ENCODE assay signal across 30 mouse cellular contexts in genomic region chr13:90310482-90310881, GRCm38 (mm10).
DNase-seq lines count a peak whose midpoint lies in the region; ATAC-seq and TF ChIP-seq lines count a peak whose summit lies in the region.
"Had no signal": no experiment of that assay in that cellular context is flagged by ENCODE, and none has a peak within 500 bp of the region (broad histone marks: within the 10 kb centered on the region; RNA-seq: fewer than 3 reads in every experiment).

No protein-coding gene starts in this region.

- no peak for DNase-seq in forebrain, embryonic 10.5 days (ENCODE audit: extremely low spot score, low spot score)
- DNase-seq in intestine, embryonic 14.5 days (ENCODE audit: low spot score) = no peak
- DNase-seq in stomach, postnatal 0 days (ENCODE audit: low spot score) = no peak
- DNase-seq in gastrocnemius, postnatal 14 days = no peak
- DNase-seq in adrenal gland, postnatal 4 days (ENCODE audit: low spot score in 2 of 2) = no peak
- DNase-seq: adrenal gland, adult 8-10 months; cerebellum, adult 2 months; cerebellum, postnatal 25 days; embryo, embryonic 11 days; gastrocnemius, postnatal 10 days; heart, adult 11 months; heart, postnatal 10 days; kidney, postnatal 36 days; lung, postnatal 14 days; right cerebral cortex, postnatal 14 days; spleen, adult 18-20 months; thymus, postnatal 25 days had no signal

- H3K9me3 ChIP-seq in forebrain, embryonic 13.5 days (replicated peaks) = peaks cover 6% of the 10 kb centered on the region; the same call in 1 of the 2 replicates
- H3K9me3 ChIP-seq in forebrain, embryonic 10.5 days = no peaks in the 10 kb centered on the region
- H3K9me3 ChIP-seq in intestine, embryonic 14.5 days (ENCODE audit: control insufficient read depth, low read length) = no peaks in the 10 kb centered on the region
- no peaks in the 10 kb centered on the region for H3K9me3 ChIP-seq in intestine, postnatal 0 days (ENCODE audit: control insufficient read depth)
- no peaks in the 10 kb centered on the region for H3K9me3 ChIP-seq in stomach, embryonic 14.5 days (ENCODE audit: control insufficient read depth, low read depth, low read length)
- H3K9me3 ChIP-seq in stomach, postnatal 0 days (ENCODE audit: control insufficient read depth, low read length) = no peaks in the 10 kb centered on the region
- H3K9me3 ChIP-seq: embryonic facial prominence, embryonic 15.5 days; kidney, embryonic 15.5 days; liver, embryonic 12.5 days; midbrain, embryonic 12.5 days; neural tube, embryonic 12.5 days had no signal

- H3K9ac ChIP-seq in forebrain, embryonic 13.5 days = no peak overlapping the region
- no peak overlapping the region for H3K9ac ChIP-seq in intestine, embryonic 14.5 days (ENCODE audit: low read length)
- H3K9ac ChIP-seq in intestine, postnatal 0 days (ENCODE audit: low read depth, low read length) = no peak overlapping the region
- no peak overlapping the region for H3K9ac ChIP-seq in stomach, embryonic 14.5 days (replicated peaks; ENCODE audit: low read depth, low read length)
- H3K9ac ChIP-seq in stomach, postnatal 0 days (ENCODE audit: low read length) = no peak overlapping the region
- H3K9ac ChIP-seq: embryonic facial prominence, embryonic 15.5 days; heart, embryonic 12.5 days; kidney, embryonic 15.5 days; limb, embryonic 13.5 days; liver, embryonic 12.5 days; midbrain, embryonic 12.5 days; neural tube, embryonic 12.5 days had no signal

- no peak overlapping the region for H3K4me3 ChIP-seq in forebrain, embryonic 13.5 days
- no peak overlapping the region for H3K4me3 ChIP-seq in forebrain, embryonic 10.5 days
- H3K4me3 ChIP-seq in intestine, embryonic 14.5 days (ENCODE audit: low read depth, low read length) = no peak overlapping the region
- H3K4me3 ChIP-seq in intestine, postnatal 0 days (ENCODE audit: low read depth, low read length) = no peak overlapping the region
- H3K4me3 ChIP-seq in stomach, embryonic 14.5 days (ENCODE audit: low read depth, low read length) = no peak overlapping the region
- H3K4me3 ChIP-seq in stomach, postnatal 0 days (ENCODE audit: low read depth, low read length) = no peak overlapping the region
- H3K4me3 ChIP-seq: embryonic facial prominence, embryonic 15.5 days; heart, embryonic 12.5 days; kidney, embryonic 15.5 days; limb, embryonic 13.5 days; liver, embryonic 12.5 days; midbrain, embryonic 12.5 days; neural tube, embryonic 12.5 days had no signal

- H3K4me2 ChIP-seq in forebrain, embryonic 13.5 days = no peak overlapping the region
- no peak overlapping the region for H3K4me2 ChIP-seq in intestine, embryonic 14.5 days (ENCODE audit: low read length)
- no peak overlapping the region for H3K4me2 ChIP-seq in intestine, postnatal 0 days (replicated peaks; ENCODE audit: low read depth)
- H3K4me2 ChIP-seq in stomach, embryonic 14.5 days (replicated peaks; ENCODE audit: low read depth, low read length) = no peak overlapping the region
- H3K4me2 ChIP-seq in stomach, postnatal 0 days (replicated peaks; ENCODE audit: low read depth) = no peak overlapping the region
- H3K4me2 ChIP-seq: embryonic facial prominence, embryonic 15.5 days; heart, embryonic 12.5 days; kidney, embryonic 15.5 days; limb, embryonic 13.5 days; liver, embryonic 12.5 days; midbrain, embryonic 12.5 days; neural tube, embryonic 12.5 days had no signal

- TF ChIP-seq EP300 in stomach, postnatal 0 days (optimal IDR thresholded peaks at IDR 0.05) = no peak

- H3K27me3 ChIP-seq in forebrain, embryonic 13.5 days = no peaks in the 10 kb centered on the region
- H3K27me3 ChIP-seq in forebrain, embryonic 10.5 days (ENCODE audit: poor library complexity, severe bottlenecking) = no peaks in the 10 kb centered on the region
- no peaks in the 10 kb centered on the region for H3K27me3 ChIP-seq in intestine, embryonic 14.5 days (replicated peaks; ENCODE audit: control insufficient read depth, insufficient read depth, low read length)
- H3K27me3 ChIP-seq in intestine, postnatal 0 days (replicated peaks; ENCODE audit: control insufficient read depth, insufficient read depth, low read length) = no peaks in the 10 kb centered on the region
- H3K27me3 ChIP-seq in stomach, embryonic 14.5 days (ENCODE audit: control insufficient read depth, insufficient read depth, low read length) = no peaks in the 10 kb centered on the region
- H3K27me3 ChIP-seq in stomach, postnatal 0 days (ENCODE audit: control insufficient read depth, insufficient read depth, low read length) = no peaks in the 10 kb centered on the region
- H3K27me3 ChIP-seq: embryonic facial prominence, embryonic 15.5 days; heart, embryonic 12.5 days; kidney, embryonic 15.5 days; limb, embryonic 13.5 days; liver, embryonic 12.5 days; midbrain, embryonic 12.5 days; neural tube, embryonic 12.5 days; Patski had no signal

- H3K36me3 ChIP-seq in forebrain, embryonic 13.5 days (ENCODE audit: poor library complexity, severe bottlenecking) = no peaks in the 10 kb centered on the region
- no peaks in the 10 kb centered on the region for H3K36me3 ChIP-seq in forebrain, embryonic 10.5 days (replicated peaks)
- no peaks in the 10 kb centered on the region for H3K36me3 ChIP-seq in intestine, embryonic 14.5 days (ENCODE audit: control insufficient read depth, insufficient read depth, low read length)
- no peaks in the 10 kb centered on the region for H3K36me3 ChIP-seq in intestine, postnatal 0 days (ENCODE audit: control insufficient read depth, insufficient read depth)
- no peaks in the 10 kb centered on the region for H3K36me3 ChIP-seq in stomach, embryonic 14.5 days (ENCODE audit: control insufficient read depth, insufficient read depth, low read length)
- H3K36me3 ChIP-seq in stomach, postnatal 0 days (ENCODE audit: control insufficient read depth, insufficient read depth, low read length) = no peaks in the 10 kb centered on the region
- H3K36me3 ChIP-seq: embryonic facial prominence, embryonic 15.5 days; heart, embryonic 12.5 days; kidney, embryonic 15.5 days; limb, embryonic 13.5 days; liver, embryonic 12.5 days; midbrain, embryonic 12.5 days; neural tube, embryonic 12.5 days had no signal

- peak; percentile 72 for ATAC-seq in forebrain, embryonic 13.5 days
- ATAC-seq in intestine, embryonic 14.5 days (replicated peaks; ENCODE audit: low FRiP score, low TSS enrichment, low read depth) = peak; percentile 64; the same call in 1 of the 2 replicates
- ATAC-seq in intestine, postnatal 0 days = no peak
- peak; percentile 42; the same call in 1 of the 2 replicates for ATAC-seq in stomach, embryonic 14.5 days (ENCODE audit: insufficient number of reproducible peaks, insufficient read depth, low FRiP score, low read depth)
- no peak for ATAC-seq in stomach, postnatal 0 days (ENCODE audit: low FRiP score, low TSS enrichment)
- ATAC-seq: CD4-positive, CD25-positive, alpha-beta regulatory T cell, adult 4 months; inflammation-experienced regulatory T-cells, adult 6 months; liver, embryonic 12.5 days; Patski had no signal

- H3K4me1 ChIP-seq in forebrain, embryonic 13.5 days = no peaks in the 10 kb centered on the region
- H3K4me1 ChIP-seq in forebrain, embryonic 10.5 days = no peaks in the 10 kb centered on the region
- H3K4me1 ChIP-seq in intestine, embryonic 14.5 days (replicated peaks; ENCODE audit: control insufficient read depth, insufficient read depth, low read length) = no peaks in the 10 kb centered on the region
- no peaks in the 10 kb centered on the region for H3K4me1 ChIP-seq in intestine, postnatal 0 days (replicated peaks; ENCODE audit: control insufficient read depth, insufficient read depth, low read length)
- H3K4me1 ChIP-seq in stomach, embryonic 14.5 days (ENCODE audit: control insufficient read depth, insufficient read depth, low read length) = no peaks in the 10 kb centered on the region
- H3K4me1 ChIP-seq in stomach, postnatal 0 days (replicated peaks; ENCODE audit: control insufficient read depth, insufficient read depth) = no peaks in the 10 kb centered on the region
- H3K4me1 ChIP-seq: heart, embryonic 12.5 days; kidney, embryonic 15.5 days; limb, embryonic 13.5 days; liver, embryonic 12.5 days; midbrain, embryonic 12.5 days; neural tube, embryonic 12.5 days had no signal

- no peak for TF ChIP-seq CTCF in intestine, postnatal 0 days (IDR thresholded peaks at IDR 0.05; ENCODE audit: low read depth)
- no peak for TF ChIP-seq CTCF in stomach, postnatal 0 days (IDR thresholded peaks at IDR 0.05; ENCODE audit: low read depth)

- intact Hi-C loops in gastrocnemius, postnatal 14 days (cut with DNase I; ENCODE audit: low total_unique reads) = no loop called here

- no peak overlapping the region for H3K27ac ChIP-seq in forebrain, embryonic 13.5 days
- no peak overlapping the region for H3K27ac ChIP-seq in forebrain, embryonic 10.5 days
- H3K27ac ChIP-seq in intestine, embryonic 14.5 days (ENCODE audit: low read depth) = no peak overlapping the region
- no peak overlapping the region for H3K27ac ChIP-seq in intestine, postnatal 0 days (ENCODE audit: low read depth, low read length)
- no peak overlapping the region for H3K27ac ChIP-seq in stomach, embryonic 14.5 days (ENCODE audit: low read length)
- no peak overlapping the region for H3K27ac ChIP-seq in stomach, postnatal 0 days (replicated peaks)
- H3K27ac ChIP-seq: embryonic facial prominence, embryonic 15.5 days; kidney, embryonic 15.5 days; limb, embryonic 13.5 days; liver, embryonic 12.5 days; midbrain, embryonic 12.5 days; neural tube, embryonic 12.5 days had no signal

Comparison
In these comparisons a context has a peak if more than half of its experiments do, and no peak if none do; other contexts are left out.
1. ATAC-seq: peak in forebrain, embryonic 13.5 days (single experiment), intestine, embryonic 14.5 days (single experiment) and stomach, embryonic 14.5 days (single experiment); none in intestine, postnatal 0 days (single experiment) and stomach, postnatal 0 days (single experiment).